Mouse (Mus musculus): ENCODE results near the gene Rps6kc1. TPM values are rescaled to one million over a fixed set of nuclear protein-coding genes. Genes with fewer than 3 reads are reported as not detected.

Gene Rps6kc1
- total RNA-seq, 4 experiments from 2014 or later, result 112 to 133 (median 128) TPM

DNA sequence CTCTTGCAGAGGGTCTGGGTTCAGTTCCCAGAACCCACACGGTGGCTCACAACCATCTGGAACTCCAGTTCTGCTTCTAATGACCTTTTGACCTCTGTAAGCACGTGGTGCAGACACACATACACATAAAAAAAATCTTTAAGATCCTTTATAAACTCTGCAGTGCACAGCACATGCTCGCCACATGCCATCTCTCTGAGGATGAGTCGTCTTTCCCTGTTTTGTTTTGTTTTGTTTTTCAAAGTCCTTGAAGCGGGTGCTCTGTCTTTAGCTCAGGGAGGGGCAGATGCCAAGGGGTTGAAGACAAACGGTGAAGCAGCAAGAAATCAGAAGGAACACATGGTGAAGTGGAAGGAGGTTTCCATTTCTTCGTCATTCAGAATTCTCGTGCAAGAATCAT is 143.9 kb downstream of the Rps6kc1 start:
- no peak for DNase-seq (ENCODE audit: low spot score in 2 of 2)

DNA sequence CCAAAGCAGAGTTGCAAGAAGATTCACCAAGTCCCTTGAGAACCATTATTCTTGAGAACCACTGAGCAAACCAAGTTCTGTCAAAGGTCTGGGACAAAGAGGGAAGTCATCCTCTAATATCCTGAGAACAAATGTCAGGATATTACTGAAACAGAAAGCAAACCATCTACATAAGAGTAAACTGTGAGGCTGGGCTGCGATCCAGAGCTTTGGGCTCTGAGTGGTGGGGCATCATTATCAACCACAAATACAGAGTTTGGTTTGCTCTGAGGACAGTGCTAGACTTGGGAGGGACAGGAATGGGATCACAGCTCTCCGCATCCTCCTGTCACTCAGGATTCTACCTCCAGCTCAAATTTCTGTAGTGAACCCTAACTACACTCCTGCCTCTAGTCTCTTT is 144.8 kb downstream of the Rps6kc1 start:
- no peak for DNase-seq (ENCODE audit: low spot score in 2 of 2)

DNA sequence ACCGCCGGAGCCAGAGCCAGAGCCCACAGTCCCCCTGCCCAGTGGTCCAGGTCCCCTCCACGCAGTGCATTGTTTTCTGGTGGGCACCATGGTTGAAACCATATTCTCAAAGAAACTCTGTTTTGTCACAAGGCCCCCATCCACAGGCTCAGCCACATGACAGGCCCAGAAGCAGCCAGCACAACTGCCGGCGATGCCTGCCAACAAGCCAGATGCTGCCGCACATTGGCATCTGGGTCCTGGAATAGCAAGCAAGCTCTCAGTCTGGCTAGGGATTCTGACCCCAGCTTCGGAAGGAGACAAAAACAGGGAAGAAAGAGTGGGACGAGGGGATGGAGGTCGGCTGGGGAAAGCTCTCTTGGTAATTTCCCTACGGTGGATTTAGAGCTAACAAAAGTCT is 147.8 kb downstream of the Rps6kc1 start:
- peak in 1 of 2 experiments; percentile 40 for DNase-seq (ENCODE audit: low spot score in 2 of 2)

DNA sequence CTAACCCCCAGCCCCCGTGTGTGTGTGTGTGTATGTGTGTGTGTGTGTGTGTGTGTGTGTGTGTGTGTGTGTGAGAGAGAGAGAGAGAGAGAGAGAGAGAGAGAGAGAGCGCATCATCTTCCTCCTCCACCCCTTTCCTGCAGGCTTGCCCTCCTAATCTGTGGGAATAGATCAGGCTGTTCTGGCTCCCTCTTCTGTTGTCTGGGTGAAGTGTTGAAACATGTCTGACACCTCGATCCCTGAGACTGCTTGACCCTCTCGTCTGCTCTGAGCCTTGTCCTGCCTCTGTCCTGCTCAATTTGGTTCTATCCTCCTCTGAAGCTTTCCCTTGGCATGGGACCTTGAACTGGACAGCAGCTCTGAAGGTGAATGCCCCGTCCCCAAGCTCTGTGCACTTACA is 149.8 kb downstream of the Rps6kc1 start:
- DNase-seq (ENCODE audit: low spot score in 2 of 2), result no peak

DNA sequence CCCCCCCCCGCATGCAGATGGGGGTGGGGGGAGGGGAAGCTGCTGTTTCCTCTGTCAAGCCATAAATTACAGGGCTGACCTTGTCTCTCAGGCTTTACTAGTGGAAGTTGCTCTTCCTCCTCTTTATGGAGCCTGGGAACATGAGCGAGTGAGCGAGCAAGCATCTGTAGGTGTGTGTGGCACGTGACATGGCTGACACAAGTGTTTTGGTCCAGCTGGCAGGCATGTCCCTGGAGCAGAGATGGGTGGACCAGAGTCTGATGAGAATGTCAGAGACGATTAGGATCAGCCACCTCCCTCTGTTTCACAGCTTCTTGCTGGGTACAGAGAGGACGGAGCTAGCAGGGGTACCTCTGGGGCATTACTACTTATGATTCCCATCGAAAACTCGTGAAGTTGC is 153.7 kb downstream of the Rps6kc1 start:
- no peak for DNase-seq (ENCODE audit: low spot score in 2 of 2)

DNA sequence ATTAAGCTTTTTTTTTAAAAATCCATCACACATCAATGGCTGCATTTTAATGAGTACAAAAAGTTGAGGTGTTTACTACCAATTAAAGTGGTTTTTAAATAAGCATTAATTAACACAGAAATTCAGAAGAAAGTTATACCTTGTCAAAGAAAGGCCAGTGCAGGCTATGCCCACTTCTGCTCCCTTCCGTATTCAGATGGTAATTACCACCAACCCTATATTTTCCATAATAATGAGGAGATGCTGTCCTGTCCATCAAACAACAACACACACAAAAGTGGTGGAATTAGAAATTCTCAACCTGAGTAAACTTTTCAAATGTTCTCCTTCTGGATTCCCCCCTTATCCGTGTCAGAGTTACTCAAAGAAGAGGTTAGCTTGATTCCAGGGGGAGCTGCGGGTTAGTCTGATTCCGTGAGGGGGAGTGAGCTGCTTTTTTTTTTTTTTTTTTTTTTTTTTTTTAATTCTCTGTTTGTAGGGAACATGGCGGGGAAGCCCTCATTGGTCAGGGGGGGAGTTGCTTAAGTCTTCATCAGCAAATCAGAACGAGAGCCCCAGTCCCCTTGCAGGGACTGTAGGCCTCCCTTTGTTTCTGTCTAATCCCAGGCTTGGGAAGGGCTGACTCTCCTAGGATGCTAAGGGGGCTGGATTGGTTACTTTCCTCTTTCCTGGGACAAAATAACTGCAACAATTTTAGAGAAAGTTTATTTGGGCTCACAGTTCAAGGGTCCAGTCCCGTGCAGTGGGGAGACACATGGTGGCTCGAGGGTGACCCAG is 159.6 kb downstream of the Rps6kc1 start:
- DNase-seq (ENCODE audit: low spot score in 2 of 2), result no peak

DNA sequence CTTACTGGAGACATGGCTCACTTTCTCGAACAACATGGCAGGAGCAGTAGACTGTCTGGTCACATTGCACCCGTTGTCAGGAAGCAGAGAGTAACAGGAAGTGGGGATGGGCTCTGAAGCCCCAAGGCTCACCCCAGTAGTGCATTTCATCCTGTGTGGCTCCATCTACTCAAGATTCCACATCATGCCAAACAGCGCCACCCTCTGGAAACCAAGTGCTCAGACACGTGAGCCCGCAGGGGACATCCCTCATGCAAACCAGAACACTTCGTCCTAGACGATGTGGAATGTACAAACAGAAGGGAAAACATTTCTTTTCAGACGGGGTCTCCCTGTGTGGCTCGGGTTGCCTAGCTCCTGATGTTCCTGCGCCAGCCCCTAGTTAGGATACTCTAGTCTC is 162.6 kb downstream of the Rps6kc1 start:
- DNase-seq (ENCODE audit: low spot score in 2 of 2), result no peak

DNA sequence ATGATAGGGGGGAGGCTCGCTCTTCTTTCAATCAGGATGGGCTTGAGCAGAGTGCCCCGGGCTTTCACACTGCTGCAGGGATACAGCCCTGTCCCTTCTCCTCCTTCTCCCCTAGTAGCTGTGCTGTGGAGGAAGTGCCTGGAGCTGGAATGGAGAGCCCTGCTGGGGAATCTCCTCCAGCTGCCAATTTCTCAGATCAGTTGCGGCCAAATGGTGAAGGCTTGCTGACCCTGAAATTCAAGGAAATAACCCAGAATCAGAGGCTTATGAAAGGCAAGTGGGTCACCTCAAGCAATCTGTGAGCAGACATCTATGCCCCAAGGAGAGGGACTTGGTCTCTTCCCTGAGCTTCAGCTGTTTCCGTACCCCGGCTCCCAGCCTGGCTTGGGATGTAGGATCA is 170.1 kb downstream of the Rps6kc1 start:
- no peak for DNase-seq (ENCODE audit: low spot score in 2 of 2)

DNA sequence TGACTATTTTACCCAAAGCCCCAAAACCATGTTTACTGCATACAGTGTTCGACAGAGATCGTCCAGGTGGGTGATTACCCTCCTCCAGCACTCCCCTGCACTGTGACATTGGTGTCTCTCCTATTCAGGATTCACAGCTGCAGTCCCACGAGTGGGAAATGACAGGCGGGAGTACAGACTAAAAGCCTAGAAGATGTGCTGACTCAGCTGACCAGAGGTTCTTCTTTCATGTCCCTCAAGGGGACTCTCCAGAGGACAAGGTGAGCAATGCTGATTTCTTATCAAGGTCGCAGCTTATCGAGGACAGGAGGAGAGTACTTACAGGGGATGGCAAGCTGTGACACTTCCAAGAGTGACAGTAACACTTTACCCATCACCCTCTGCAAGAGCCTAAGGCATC is 178.8 kb downstream of the Rps6kc1 start:
- DNase-seq (ENCODE audit: low spot score in 2 of 2), result no peak

DNA sequence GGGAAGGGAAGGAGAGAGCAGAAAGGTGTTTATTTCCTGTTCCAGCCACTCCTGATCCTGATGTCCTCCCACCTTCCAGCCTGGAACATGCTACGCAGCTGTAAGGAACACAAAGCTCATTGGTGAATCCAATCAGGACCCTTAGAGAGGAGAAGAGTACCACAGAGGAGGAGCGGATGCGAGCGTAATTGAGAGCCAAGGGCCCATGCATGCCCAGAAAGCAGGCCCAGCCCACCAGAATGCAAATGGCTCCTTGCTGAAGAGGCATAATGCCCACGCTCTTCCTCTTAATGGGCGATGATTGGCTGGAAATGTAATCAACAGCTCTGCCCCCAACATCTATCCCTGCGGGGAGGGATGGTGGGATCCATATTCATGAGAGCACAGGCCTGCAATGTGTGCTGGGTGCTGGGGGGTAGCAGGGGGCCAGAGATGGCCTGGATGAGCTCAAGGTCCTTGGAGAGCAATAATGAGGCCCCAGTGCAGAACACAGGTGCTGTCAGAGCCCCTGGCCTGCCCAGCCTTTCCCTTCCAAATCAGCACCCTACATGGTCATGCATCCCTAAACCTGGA is 182.0 kb downstream of the Rps6kc1 start:
- DNase-seq (ENCODE audit: low spot score in 2 of 2), result no peak

DNA sequence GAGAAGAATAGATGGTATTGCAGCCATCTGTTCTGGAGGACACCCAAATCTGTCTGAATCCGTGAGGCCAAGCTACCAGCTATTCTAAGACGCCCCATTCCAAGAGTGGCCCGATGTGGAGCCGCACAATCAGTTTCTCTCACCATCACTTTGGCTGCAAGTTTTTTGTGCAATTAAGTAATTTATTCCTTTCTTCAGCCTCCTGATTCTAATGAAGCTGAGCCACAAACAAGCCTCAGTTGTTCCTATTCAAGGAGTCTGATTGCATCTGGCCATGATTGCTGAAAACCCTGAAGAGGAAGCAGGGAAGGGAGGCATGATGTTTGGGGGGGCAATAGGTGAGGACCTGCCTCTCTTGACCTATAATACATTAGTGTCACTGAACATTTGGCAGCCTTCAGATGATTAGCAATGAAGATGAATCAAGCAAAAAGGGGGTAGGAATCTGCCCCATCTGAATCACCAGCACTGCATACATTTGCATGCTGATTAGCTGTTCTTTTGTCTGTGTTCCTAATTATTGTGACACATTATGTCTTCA is 183.4 kb downstream of the Rps6kc1 start:
- DNase-seq (ENCODE audit: low spot score in 2 of 2), result peak; percentile 7 to 37

DNA sequence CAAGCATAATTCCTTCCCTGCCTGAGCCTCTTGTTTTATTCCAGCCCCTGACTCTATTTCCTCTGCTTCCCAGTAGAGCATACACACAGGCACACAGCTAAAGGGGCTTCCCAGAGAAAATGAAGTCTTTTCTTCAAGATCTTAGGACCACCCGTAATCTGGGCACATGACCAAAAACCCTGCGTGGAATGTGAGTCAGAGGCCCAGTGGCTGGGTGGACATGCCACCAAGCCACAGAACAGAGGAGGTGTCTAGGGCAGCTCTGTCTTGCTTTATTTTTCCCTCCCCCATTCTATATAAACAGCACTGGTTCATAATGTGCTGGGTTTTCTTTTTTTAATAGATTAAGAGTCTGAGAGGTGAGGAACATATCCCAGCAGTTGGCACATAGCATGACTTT is 184.2 kb downstream of the Rps6kc1 start:
- no peak for DNase-seq (ENCODE audit: low spot score in 2 of 2)

DNA sequence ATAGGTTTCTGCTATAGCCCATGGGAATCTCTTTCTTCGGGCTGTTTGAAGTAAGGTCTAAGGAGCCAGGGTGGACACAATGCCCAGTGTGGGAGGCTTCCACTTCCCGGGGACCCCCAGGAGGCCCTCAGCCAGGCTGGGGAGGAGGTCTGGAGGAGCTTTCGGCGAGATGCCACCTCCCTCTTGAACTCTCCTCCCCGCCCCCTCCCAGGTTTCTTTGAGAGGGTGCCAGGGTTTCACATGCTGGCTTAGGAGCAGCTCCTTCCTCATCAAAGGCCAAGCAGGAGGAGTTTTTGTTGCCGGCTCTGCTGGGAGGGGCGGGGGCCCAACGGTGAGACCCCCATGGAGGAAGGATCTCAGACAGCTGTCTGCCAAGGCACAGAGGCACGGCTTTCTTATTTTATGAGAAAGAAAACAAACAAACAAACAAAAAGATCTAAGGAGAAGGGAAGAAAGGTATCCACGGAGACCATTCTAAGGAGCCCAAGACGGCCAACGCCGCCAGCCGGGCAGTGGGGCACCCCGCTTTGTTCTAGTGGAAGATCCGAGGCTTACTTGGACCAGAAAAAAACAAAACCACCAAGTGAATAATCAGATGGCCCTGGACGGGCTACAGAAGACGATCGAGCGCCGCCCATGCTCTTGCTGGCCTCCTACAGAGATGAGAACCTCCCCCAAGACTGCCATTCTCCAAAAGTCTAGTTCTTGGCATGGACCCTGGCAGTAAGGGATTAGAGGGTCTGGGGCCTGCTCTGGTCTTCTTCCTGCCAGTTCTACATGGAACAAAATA is 186.8 kb downstream of the Rps6kc1 start:
- peak in 1 of 2 experiments; percentile 33 for DNase-seq (ENCODE audit: low spot score in 2 of 2)

DNA sequence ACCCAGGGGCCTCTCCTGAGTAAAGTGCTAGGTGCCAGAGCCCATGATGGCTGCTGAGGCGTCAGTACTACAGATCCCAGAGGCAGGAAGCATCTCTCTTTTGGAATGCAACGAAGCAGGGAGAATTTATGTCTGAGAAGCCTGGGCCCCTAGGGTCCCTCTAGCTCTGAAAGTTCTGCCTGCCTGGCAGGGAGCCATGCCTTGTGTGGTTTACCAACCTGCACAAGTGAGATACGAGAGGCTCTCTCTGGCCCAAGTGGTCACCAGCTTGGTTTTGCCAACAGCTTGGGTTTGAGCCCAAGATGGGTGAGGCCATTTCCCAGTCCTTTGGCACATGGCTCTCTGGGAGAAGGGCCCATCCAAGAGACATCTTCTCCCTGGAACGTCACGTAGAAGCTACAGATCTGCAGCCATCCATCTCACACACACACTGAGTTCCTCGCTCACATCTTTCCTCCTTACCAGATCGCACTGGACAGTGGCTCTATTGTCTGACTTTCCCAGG is 187.6 kb downstream of the Rps6kc1 start:
- DNase-seq (ENCODE audit: low spot score in 2 of 2), result no peak

DNA sequence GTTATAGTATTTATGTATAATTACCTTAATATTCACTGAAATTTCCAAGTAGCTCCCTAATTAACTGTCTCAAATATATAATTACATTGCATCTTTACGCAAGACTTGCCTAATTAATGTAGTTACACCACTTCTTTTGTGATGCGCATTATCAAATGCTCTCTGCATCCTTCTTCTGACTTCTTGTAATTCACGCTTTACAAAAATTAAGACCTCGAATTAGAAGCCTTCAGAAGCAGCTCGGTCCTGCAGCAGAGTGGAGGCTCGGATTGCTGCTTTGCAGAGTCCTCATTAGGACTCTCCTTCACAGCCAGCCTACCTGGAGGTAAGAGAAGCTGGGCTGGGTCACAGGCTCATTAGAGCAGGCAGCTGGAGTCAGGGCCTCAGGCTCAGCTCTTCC is 197.7 kb downstream of the Rps6kc1 start:
- no peak for DNase-seq (ENCODE audit: low spot score in 2 of 2)

DNA sequence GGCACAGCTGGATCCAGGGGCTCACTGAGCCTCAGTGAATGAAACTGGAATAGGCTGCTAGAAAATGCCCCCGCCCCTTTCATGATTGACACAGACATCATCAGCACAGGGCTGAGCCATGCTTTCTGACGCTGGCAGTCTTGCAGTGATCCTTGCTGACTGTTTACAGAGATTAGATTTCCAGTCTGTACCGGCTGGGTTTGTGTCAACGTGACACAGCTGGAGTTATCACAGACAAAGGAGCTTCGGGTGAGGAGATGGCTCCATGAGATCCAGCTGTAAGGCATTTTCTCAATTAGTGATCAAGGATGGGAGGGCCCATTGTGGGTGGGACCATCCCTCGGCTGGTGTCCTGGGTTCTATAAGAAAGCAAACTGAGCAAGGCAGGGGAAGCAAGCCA is 214.0 kb downstream of the Rps6kc1 start:
- DNase-seq (ENCODE audit: low spot score in 2 of 2), result no peak

DNA sequence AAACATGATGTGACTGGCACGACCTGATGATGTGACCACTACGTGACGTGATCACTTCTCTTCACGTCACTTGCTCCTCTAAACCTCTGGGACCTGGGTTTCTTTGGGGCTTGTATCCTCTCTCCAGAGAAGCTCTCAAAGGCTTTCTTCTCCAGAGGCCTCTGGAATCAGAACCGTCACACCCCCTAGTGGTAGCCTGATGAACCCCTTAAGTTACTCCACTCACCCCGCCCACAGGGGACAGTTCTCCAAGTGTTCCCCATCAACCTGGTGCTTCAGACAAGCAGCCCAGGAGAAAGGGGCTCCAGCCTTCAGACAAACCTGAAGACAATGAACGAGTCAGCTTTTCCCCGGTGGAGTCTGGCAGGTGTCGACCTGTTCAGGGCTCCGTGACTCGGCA is 216.0 kb downstream of the Rps6kc1 start:
- DNase-seq (ENCODE audit: low spot score in 2 of 2), result no peak

DNA sequence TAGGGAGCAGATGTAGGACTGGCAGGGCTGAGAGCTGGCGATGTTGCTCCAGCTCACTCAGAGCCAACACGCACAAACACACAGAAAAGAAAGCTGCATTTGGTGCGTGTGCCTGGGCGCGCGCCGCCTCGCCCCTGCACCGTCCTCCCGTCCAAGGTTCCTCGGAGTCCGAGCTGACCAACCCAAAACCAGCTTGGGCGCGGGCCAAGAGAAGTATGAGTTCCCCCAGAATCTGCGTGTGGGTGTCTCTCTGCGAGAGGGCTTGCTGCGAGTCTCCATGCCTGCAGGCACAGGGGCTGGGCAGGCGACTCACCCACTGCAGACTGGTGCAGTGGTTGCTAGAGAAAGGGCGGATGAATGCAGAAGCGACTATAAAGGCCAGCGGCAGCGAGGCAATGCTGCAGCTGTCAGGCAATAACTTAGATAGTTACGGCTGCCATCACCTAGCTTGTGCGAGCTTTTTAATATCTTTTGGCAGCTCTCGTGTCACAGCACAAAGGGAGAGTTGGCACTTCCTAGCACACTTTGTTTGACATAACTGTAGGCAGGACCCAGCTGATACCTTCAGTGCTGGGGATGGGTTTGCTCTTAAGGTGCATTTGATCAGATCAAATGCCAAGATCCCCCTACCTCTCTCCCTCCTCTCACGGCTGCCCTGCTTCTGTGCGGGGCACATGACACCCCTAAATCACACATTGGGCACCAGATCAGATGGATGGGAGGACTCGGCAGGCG is 220.9 kb downstream of the Rps6kc1 start:
- DNase-seq (ENCODE audit: low spot score in 2 of 2), result peak in 1 of 2 experiments; percentile 28

DNA sequence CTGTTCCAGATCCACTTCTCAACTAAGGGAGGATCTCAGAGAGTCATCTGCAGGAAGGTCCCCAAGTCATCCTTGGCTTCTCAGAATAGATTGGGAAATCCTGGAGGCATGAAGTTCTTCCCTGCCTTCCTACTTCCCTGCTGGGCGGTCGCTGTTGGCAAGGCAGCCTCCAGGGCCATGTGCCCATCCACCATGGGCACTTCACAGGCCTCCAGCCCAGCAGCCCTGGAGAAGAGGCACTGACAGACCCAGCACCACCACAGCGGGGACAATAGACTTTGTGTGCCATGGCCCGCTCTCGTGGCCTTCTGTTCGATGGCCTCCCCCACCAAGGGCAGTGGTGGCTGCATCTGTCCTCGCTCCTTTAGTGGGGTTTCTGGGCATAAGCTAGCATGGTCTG is 228.5 kb downstream of the Rps6kc1 start:
- DNase-seq (ENCODE audit: low spot score in 2 of 2), result no peak

DNA sequence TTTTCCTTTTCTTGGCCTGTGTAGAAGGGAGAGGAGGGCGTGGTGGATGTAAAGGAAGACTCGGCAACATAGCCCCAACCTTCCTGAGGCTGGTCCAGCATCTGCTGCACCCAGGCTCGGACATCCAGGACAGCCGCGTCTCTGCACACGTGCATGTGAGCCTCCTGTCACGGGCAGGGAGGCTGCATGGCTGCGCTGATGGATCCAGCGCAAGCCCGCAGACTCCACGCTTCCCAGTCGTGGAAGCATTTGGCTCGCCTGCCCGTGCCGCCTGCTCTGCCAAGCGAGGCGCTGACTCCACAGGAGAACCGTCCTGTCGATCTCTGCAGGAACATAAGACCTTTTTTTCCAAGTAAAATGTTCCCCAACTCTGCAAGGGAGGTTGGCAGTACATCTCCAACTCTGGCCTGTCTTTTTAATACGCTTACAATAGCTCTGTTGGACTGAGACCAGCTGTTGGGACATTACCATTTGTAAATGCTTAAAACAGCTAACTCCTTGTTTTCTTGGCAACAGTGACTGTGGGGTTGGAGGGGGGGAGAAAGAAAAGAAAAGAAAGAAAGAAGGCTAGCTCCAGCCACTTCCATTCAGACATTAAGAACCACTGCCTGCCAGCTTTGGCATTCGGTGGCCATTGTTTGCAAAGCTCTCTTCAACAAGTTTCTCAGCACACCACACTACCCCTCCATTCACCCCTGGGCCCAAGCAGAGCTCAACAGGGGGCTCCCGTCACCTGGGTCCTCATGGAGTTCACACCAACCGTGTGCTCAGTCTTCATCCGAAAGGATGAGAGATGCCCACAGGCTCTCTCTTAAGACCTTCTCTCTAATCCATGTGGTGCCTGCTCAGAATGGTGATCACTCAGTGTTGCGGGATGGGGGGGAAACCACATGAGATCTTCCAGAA is 229.3 kb downstream of the Rps6kc1 start:
- peak in 1 of 2 experiments; percentile 65 for DNase-seq (ENCODE audit: low spot score in 2 of 2)
